21 mouse cellular contexts compared by ENCODE assay signal in genomic region chr1:37359395-37360092, GRCm38 (mm10). TPM values are rescaled to one million over a fixed set of nuclear protein-coding genes. Genes with fewer than 3 reads are reported as not detected.
DNase-seq lines count a peak whose midpoint lies in the region; TF ChIP-seq lines count a peak whose summit lies in the region.
"Had no signal": no experiment of that assay in that cellular context is flagged by ENCODE, and none has a peak within 500 bp of the region (broad histone marks: within the 10 kb centered on the region; RNA-seq: fewer than 3 reads in every experiment).

No protein-coding gene starts in this region.

- no peak for TF ChIP-seq RAD21 in CH12.LX (IDR thresholded peaks at IDR 0.05; ENCODE audit: low read depth, low read length)

- H3K9ac ChIP-seq in CH12.LX (ENCODE audit: insufficient read depth, low read depth), result 0 out of 2 replicates have a peak overlapping the region, but pooled peaks have one; percentile 11

- H3K9me3 ChIP-seq in CH12.LX (replicated peaks; ENCODE audit: low read length), result no peaks in the 10 kb centered on the region
- H3K9me3 ChIP-seq: G1E had no signal

- in situ Hi-C loops in CH12.LX (cut with MboI; ENCODE audit: low pct_ligation_motif_present, low pct_unique_long_range_greater_than_20kb, low sequenced_read_pairs), result no loop called here

- peaks cover 36 to 74% of the 10 kb centered on the region in 2 experiments for H3K4me1 ChIP-seq in CH12.LX (ENCODE audit: control insufficient read depth in 1 of 2, insufficient read depth in 2 of 2)

- H3K36me3 ChIP-seq in CH12.LX (replicated peaks in 1 of 2; ENCODE audit: control insufficient read depth in 1 of 2, insufficient read depth in 1 of 2, low read length in 1 of 2), result peaks cover 0 to 16% of the 10 kb centered on the region in 2 experiments
- peaks cover 3% of the 10 kb centered on the region; the same call in 1 of the 2 replicates for H3K36me3 ChIP-seq in splenic B cell, adult 2 months (ENCODE audit: control insufficient read depth, insufficient read depth, low read length, poor library complexity, severe bottlenecking)
- H3K36me3 ChIP-seq: G1E had no signal

- dilution Hi-C loops in CH12.LX (cut with MboI; ENCODE audit: extremely low pct_ligation_motif_present, extremely low pct_unique_long_range_greater_than_20kb, low sequenced_read_pairs), result no loop called here

- peak overlapping the region; percentile 74; the same call in 1 of the 2 replicates for H3K27ac ChIP-seq in CH12.LX (ENCODE audit: insufficient read depth, low read depth)

- peak; percentile 85 for TF ChIP-seq EP300 in CH12.LX (IDR thresholded peaks at IDR 0.05; ENCODE audit: low read length)

- no peaks in the 10 kb centered on the region for H3K79me2 ChIP-seq in CH12.LX (replicated peaks; ENCODE audit: control insufficient read depth, extremely low read depth, insufficient read depth, poor library complexity, severe bottlenecking)

- peak; percentile 82 for DNase-seq in A20 (ENCODE audit: low read depth, low spot score)
- DNase-seq in B cell, adult 2 months, result peak; percentile 7 to 16
- peak; percentile 60 for DNase-seq in CH12.LX (ENCODE audit: extremely low read depth)
- peak; percentile 46 for DNase-seq in splenic B cell, adult 2 months (ENCODE audit: low read depth, low spot score)
- DNase-seq in right cerebral cortex, adult 18-20 months, result no peak
- no peak for DNase-seq in right cerebral cortex, postnatal 14 days
- DNase-seq in cerebellum, postnatal 25 days, result no peak
- no peak for DNase-seq in testis, postnatal 14 days (ENCODE audit: low spot score)
- DNase-seq: adrenal gland, adult 2 months; adrenal gland, adult 8-10 months; adrenal gland, postnatal 10 days; adrenal gland, postnatal 14 days; adrenal gland, postnatal 25 days; adrenal gland, postnatal 36 days; cerebellum, adult 11 months; cerebellum, adult 11-12 months; cerebellum, adult 18-20 months; cerebellum, adult 2 months; cerebellum, adult 8-10 months had no signal

- TF ChIP-seq POLR2A in CH12.LX (IDR thresholded peaks at IDR 0.05; ENCODE audit: low read depth, low read length), result no peak

- peak overlapping the region; percentile 89 for H3K4me2 ChIP-seq in CH12.LX (ENCODE audit: insufficient read depth, low read depth, poor library complexity, severe bottlenecking)

- H3K4me3 ChIP-seq in CH12.LX (replicated peaks in 1 of 3; ENCODE audit: low read depth in 2 of 3, low read length in 2 of 3, poor library complexity in 1 of 3), result no peak overlapping the region

- no peak for TF ChIP-seq CTCF in CH12.LX (conservative IDR thresholded peaks at IDR 0.05 in 1 of 2, IDR thresholded peaks at IDR 0.05 in 1 of 2; ENCODE audit: low read depth in 2 of 2, low read length in 2 of 2)

- H3K27me3 ChIP-seq in CH12.LX (replicated peaks), result no peaks in the 10 kb centered on the region
- no peaks in the 10 kb centered on the region for H3K27me3 ChIP-seq in splenic B cell, adult 2 months (ENCODE audit: control insufficient read depth, insufficient read depth, low read length, poor library complexity, severe bottlenecking)
- H3K27me3 ChIP-seq: Patski had no signal

TF ChIP-seq in CH12.LX, 34 proteins besides CTCF, POLR2A, EP300 and RAD21:
- TF ChIP-seq JUND (conservative IDR thresholded peaks at IDR 0.05; ENCODE audit: low read depth, low read length) (peak; percentile 81), TCF12 (IDR thresholded peaks at IDR 0.05; ENCODE audit: low read depth, low read length) (peak; percentile 43; the same call in 1 of the 2 replicates), KAT2A (IDR thresholded peaks at IDR 0.05; ENCODE audit: insufficient replicate concordance, low read length) (no peak), NRF1 (IDR thresholded peaks at IDR 0.05; ENCODE audit: low read depth, low read length) (no peak), ZKSCAN1 (IDR thresholded peaks at IDR 0.05; ENCODE audit: borderline replicate concordance, low read depth, low read length) (no peak), SIN3A (IDR thresholded peaks at IDR 0.05; ENCODE audit: low read length) (0 out of 2 replicates have a peak, but pooled peaks have one; percentile 18), HCFC1 (IDR thresholded peaks at IDR 0.05; ENCODE audit: low read depth, low read length) (no peak), MAFK (IDR thresholded peaks at IDR 0.05; ENCODE audit: insufficient replicate concordance, low read length) (no peak), UBTF (IDR thresholded peaks at IDR 0.05; ENCODE audit: low read depth, low read length) (no peak), MAZ (IDR thresholded peaks at IDR 0.05; ENCODE audit: low read depth, low read length) (peak; percentile 24; the same call in 1 of the 2 replicates), ZNF384 (IDR thresholded peaks at IDR 0.05; ENCODE audit: low read depth, low read length) (no peak), USF1 (IDR thresholded peaks at IDR 0.05; ENCODE audit: low read depth, low read length) (no peak), ZMIZ1 (IDR thresholded peaks at IDR 0.05; ENCODE audit: low read depth, low read length) (no peak), CHD2 (IDR thresholded peaks at IDR 0.05; ENCODE audit: low read length) (no peak), POLR2AphosphoS2 (IDR thresholded peaks at IDR 0.05; ENCODE audit: low read depth, low read length) (no peak), PAX5 (IDR thresholded peaks at IDR 0.05; ENCODE audit: low read length) (no peak), RCOR1 (conservative IDR thresholded peaks at IDR 0.05; ENCODE audit: low read depth, low read length) (0 out of 2 replicates have a peak, but pooled peaks have one; percentile 63), MEF2A (IDR thresholded peaks at IDR 0.05; ENCODE audit: borderline replicate concordance, low read depth, low read length) (peak; percentile 96), TBP (conservative IDR thresholded peaks at IDR 0.05; ENCODE audit: low read depth, low read length) (no peak), JUN (IDR thresholded peaks at IDR 0.05; ENCODE audit: insufficient read depth, low read depth, low read length) (peak; percentile 95), MYC (IDR thresholded peaks at IDR 0.05; ENCODE audit: low read depth, low read length) (peak; percentile 64; the same call in 1 of the 2 replicates), ETS1 (conservative IDR thresholded peaks at IDR 0.05; ENCODE audit: low read depth, low read length) (peak; percentile 64), ZC3H11A (IDR thresholded peaks at IDR 0.05; ENCODE audit: low read depth, low read length) (no peak), IRF4 (IDR thresholded peaks at IDR 0.05; ENCODE audit: low read depth, low read length) (peak; percentile 68)

RNA-seq across cellular contexts. Expression of gene Inpp4a, which starts 59.9 kb away (rescaled TPM):
- total RNA-seq in CH12.LX (2012; rRNA removed) (7.0 TPM in 2 replicates), CH12.LX (2014; rRNA removed) (1.5 TPM in 2 replicates)
- polyA plus RNA-seq in CH12.LX (2012; ENCODE audit: insufficient read length, low read depth), result 4.0 and 5.0 TPM in 2 replicates

Comparison
In these comparisons a context has a peak if more than half of its experiments do, and no peak if none do; other contexts are left out.
1. DNase-seq: peak in A20 (single experiment), B cell, adult 2 months (2 of 2), CH12.LX (single experiment) and splenic B cell, adult 2 months (single experiment); none in right cerebral cortex, adult 18-20 months (single experiment), right cerebral cortex, postnatal 14 days (single experiment), cerebellum, postnatal 25 days (0 of 2) and testis, postnatal 14 days (single experiment).